ENCODE assay signal across 11 mouse cellular contexts in genomic region chr6:71030541-71030940, GRCm38 (mm10).
A peak's percentile ranks its signal among the peaks of the same experiment; 100 is the strongest.
DNase-seq lines count a peak whose midpoint lies in the region; ATAC-seq lines count a peak whose summit lies in the region.
"Had no signal": no experiment of that assay in that cellular context is flagged by ENCODE, and none has a peak within 500 bp of the region (broad histone marks: within the 10 kb centered on the region; RNA-seq: fewer than 3 reads in every experiment).

No protein-coding gene starts in this region.

- no peak overlapping the region for H3K4me3 ChIP-seq in limb, embryonic 10.5 days
- no peak overlapping the region for H3K4me3 ChIP-seq in forebrain, embryonic 14.5 days (ENCODE audit: low read depth, low read length)
- H3K4me3 ChIP-seq: limb, embryonic 13.5 days had no signal

- no peak for ATAC-seq in forebrain, embryonic 14.5 days
- ATAC-seq: forebrain, embryonic 16.5 days had no signal

- no peaks in the 10 kb centered on the region for H3K36me3 ChIP-seq in limb, embryonic 10.5 days
- no peaks in the 10 kb centered on the region for H3K36me3 ChIP-seq in forebrain, embryonic 14.5 days (ENCODE audit: control insufficient read depth, insufficient read depth, low read length)
- H3K36me3 ChIP-seq: G1E; limb, embryonic 13.5 days had no signal

- no peak overlapping the region for H3K4me2 ChIP-seq in forebrain, embryonic 14.5 days (ENCODE audit: low read length)
- H3K4me2 ChIP-seq: limb, embryonic 13.5 days had no signal

- H3K27ac ChIP-seq in limb, embryonic 10.5 days, result no peak overlapping the region
- no peak overlapping the region for H3K27ac ChIP-seq in forebrain, embryonic 14.5 days (ENCODE audit: low read depth, low read length)
- H3K27ac ChIP-seq: limb, embryonic 13.5 days had no signal

- peak; percentile 19 for DNase-seq in adrenal gland, adult 2 months
- no peak for DNase-seq in adrenal gland, adult 8-10 months
- DNase-seq in layer of hippocampus, adult 18-20 months (ENCODE audit: low spot score in 2 of 2), result peak; percentile 28 to 67
- no peak for DNase-seq in layer of hippocampus, postnatal 14 days (ENCODE audit: low spot score in 2 of 2)
- peak; percentile 32 for DNase-seq in adrenal gland, postnatal 14 days
- DNase-seq in lung, postnatal 36 days, result peak; percentile 64
- no peak for DNase-seq in limb, embryonic 10.5 days (ENCODE audit: low spot score)
- DNase-seq in forebrain, embryonic 14.5 days (ENCODE audit: low spot score), result no peak

- WGBS in limb, embryonic 10.5 days, result 73% methylated on average over 5 of the region's 5 CpGs
- WGBS in forebrain, embryonic 14.5 days, result 78% methylated on average over 5 of the region's 5 CpGs

- no peak overlapping the region for H3K9ac ChIP-seq in forebrain, embryonic 14.5 days (ENCODE audit: low read length)
- H3K9ac ChIP-seq: limb, embryonic 13.5 days had no signal

- H3K27me3 ChIP-seq in limb, embryonic 10.5 days (ENCODE audit: low read depth, poor library complexity, severe bottlenecking), result no peaks in the 10 kb centered on the region
- no peaks in the 10 kb centered on the region for H3K27me3 ChIP-seq in forebrain, embryonic 14.5 days (replicated peaks; ENCODE audit: control insufficient read depth, insufficient read depth, low read length)
- H3K27me3 ChIP-seq: limb, embryonic 13.5 days had no signal

- H3K9me3 ChIP-seq in limb, embryonic 10.5 days (replicated peaks), result no peaks in the 10 kb centered on the region
- H3K9me3 ChIP-seq in forebrain, embryonic 14.5 days (replicated peaks; ENCODE audit: control insufficient read depth, low read length), result no peaks in the 10 kb centered on the region
- H3K9me3 ChIP-seq: G1E; limb, embryonic 13.5 days had no signal

- no peaks in the 10 kb centered on the region for H3K4me1 ChIP-seq in limb, embryonic 10.5 days
- H3K4me1 ChIP-seq in forebrain, embryonic 14.5 days (ENCODE audit: control insufficient read depth, insufficient read depth, low read length), result no peaks in the 10 kb centered on the region
- H3K4me1 ChIP-seq: limb, embryonic 13.5 days had no signal

Comparison
In these comparisons a context has a peak if more than half of its experiments do, and no peak if none do; other contexts are left out.
1. DNase-seq: peak in adrenal gland, adult 2 months (single experiment), layer of hippocampus, adult 18-20 months (2 of 2), adrenal gland, postnatal 14 days (single experiment) and lung, postnatal 36 days (single experiment); none in adrenal gland, adult 8-10 months (single experiment), layer of hippocampus, postnatal 14 days (0 of 2), limb, embryonic 10.5 days (single experiment) and forebrain, embryonic 14.5 days (single experiment).